Mouse (Mus musculus) left cerebral cortex, adult 18-20 months (tissue): ENCODE results near the gene Bloc1s6. TPM values are rescaled to one million over a fixed set of nuclear protein-coding genes. Genes with fewer than 3 reads are reported as not detected.
A peak's percentile ranks its signal among the peaks of the same experiment; 100 is the strongest.

Experiments
- DNase-seq, 2 experiments: peaks; one replicate each; pipeline ENCODE4 v3.0.0; 2021 to 2022; ENCODE audit warnings: low spot score in 2 of 2, mixed read lengths in 1 of 2
- total RNA-seq, 2 experiments: library from RNA; stranded (reverse); gene quantifications; 2 replicates each; pipeline ENCODE4 v1.2.3; 2021

Gene Bloc1s6
- total RNA-seq, 2 experiments from 2014 or later, result 26.8 to 30.6 TPM

GRCm38 (mm10) chr2:122762991-122763390 is 24.7 kb downstream of the Bloc1s6 start:
- no peak for DNase-seq

- DNase-seq, result no peak
Observed at GRCm38 (mm10) chr2:122764526-122764925, 26.2 kb downstream of the Bloc1s6 start.

- peak; percentile 8 to 28 for DNase-seq
Observed at GRCm38 (mm10) chr2:122765071-122765793, 26.9 kb downstream of the Bloc1s6 start, which contains the start of gene Sqor. Sqor (plus strand) TSS chr2:122765237.

GRCm38 (mm10) chr2:122765794-122766145 is 27.5 kb downstream of the Bloc1s6 start:
- DNase-seq, result no peak

- no peak for DNase-seq
Observed at GRCm38 (mm10) chr2:122771002-122771401, 32.7 kb downstream of the Bloc1s6 start.

GRCm38 (mm10) chr2:122772899-122773298 is 34.6 kb downstream of the Bloc1s6 start:
- no peak for DNase-seq

- DNase-seq, result no peak
Observed at GRCm38 (mm10) chr2:122775491-122775890, 37.2 kb downstream of the Bloc1s6 start.

GRCm38 (mm10) chr2:122776823-122777222 is 38.5 kb downstream of the Bloc1s6 start:
- DNase-seq, result no peak

GRCm38 (mm10) chr2:122779967-122780366 is 41.7 kb downstream of the Bloc1s6 start:
- no peak for DNase-seq

GRCm38 (mm10) chr2:122780447-122780846 is 42.1 kb downstream of the Bloc1s6 start:
- no peak for DNase-seq

GRCm38 (mm10) chr2:122781590-122782356 is 43.5 kb downstream of the Bloc1s6 start:
- DNase-seq, result no peak

GRCm38 (mm10) chr2:122783730-122784129 is 45.4 kb downstream of the Bloc1s6 start:
- DNase-seq, result no peak

GRCm38 (mm10) chr2:122784701-122785100 is 46.4 kb downstream of the Bloc1s6 start:
- DNase-seq, result no peak

GRCm38 (mm10) chr2:122786167-122786566 is 47.9 kb downstream of the Bloc1s6 start:
- DNase-seq, result no peak

GRCm38 (mm10) chr2:122789311-122789710 is 51.0 kb downstream of the Bloc1s6 start:
- no peak for DNase-seq

GRCm38 (mm10) chr2:122789730-122790129 is 51.4 kb downstream of the Bloc1s6 start:
- no peak for DNase-seq

Other genes starting within 250 kb of the Bloc1s6 start
- gene Gatm, start 127.2 kb upstream of the Bloc1s6 start, total RNA-seq, result 10 to 100 TPM; 66.0 to 74.6 TPM
- gene AA467197, start 101.5 kb upstream of the Bloc1s6 start, total RNA-seq, result not detected
- 10 to 100 TPM; 49.1 to 50.6 TPM for gene Slc30a4, start 35.8 kb upstream of the Bloc1s6 start, total RNA-seq
- gene Sqor, start 26.7 kb downstream of the Bloc1s6 start, total RNA-seq, result 1 to 10 TPM; 6.3 to 7.3 TPM